Mouse (Mus musculus) cerebellum, adult 2 months (tissue): ENCODE results near the gene Pecam1.

Experiments
- CTCF ChIP-seq: fragments of 200-500 bp; IDR thresholded peaks from 2 replicates; pipeline ENCODE4 v1.5.1; 2011; ENCODE audit warnings: low read depth, mild to moderate bottlenecking, control low read depth, low read length, moderate library complexity, borderline replicate concordance; ENCODE audit not compliant: insufficient read depth
- POLR2A ChIP-seq: fragments of 200-500 bp; IDR thresholded peaks from 2 replicates; pipeline ENCODE4 v1.6.1; 2011; ENCODE audit warnings: low read length, control low read depth, borderline replicate concordance; ENCODE audit not compliant: insufficient read depth

GRCm38 (mm10) chr11:106699083-106699482 is 51.3 kb downstream of the Pecam1 start:
- TF ChIP-seq CTCF (no peak), POLR2A (no peak)
